32 mouse cellular contexts compared by ENCODE assay signal in the genomic region with DNA sequence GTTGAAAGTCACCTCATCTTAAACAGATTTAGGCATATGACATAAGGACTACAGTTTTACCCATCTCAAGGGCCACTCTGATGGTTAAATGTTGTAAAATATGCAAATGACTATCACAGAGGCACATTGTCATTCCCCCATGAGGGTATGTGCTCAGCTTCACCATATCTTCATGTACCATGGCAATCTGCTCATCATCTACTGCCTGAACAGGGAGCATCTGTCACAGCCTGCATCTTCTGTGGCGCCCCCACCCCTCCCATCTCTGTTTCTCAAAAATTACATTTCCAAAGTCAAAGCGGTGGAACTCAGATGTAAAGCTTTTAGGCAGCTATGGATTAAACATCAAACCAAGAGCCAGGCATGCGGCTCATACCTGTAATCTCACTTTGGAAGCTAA. TPM values are rescaled to one million over a fixed set of nuclear protein-coding genes. Genes with fewer than 3 reads are reported as not detected.
DNase-seq lines count a peak whose midpoint lies in the region; ATAC-seq and TF ChIP-seq lines count a peak whose summit lies in the region.
"Had no signal": no experiment of that assay in that cellular context is flagged by ENCODE, and none has a peak within 500 bp of the region (broad histone marks: within the 10 kb centered on the region; RNA-seq: fewer than 3 reads in every experiment).

No protein-coding gene starts in this region.

- no peaks in the 10 kb centered on the region for H3K9me3 ChIP-seq in forebrain, postnatal 0 days (ENCODE audit: low read length)
- no peaks in the 10 kb centered on the region for H3K9me3 ChIP-seq in forebrain, embryonic 10.5 days
- H3K9me3 ChIP-seq: embryonic facial prominence, embryonic 10.5 days; embryonic facial prominence, embryonic 13.5 days; G1E; heart, embryonic 10.5 days; heart, embryonic 13.5 days; hindbrain, embryonic 15.5 days had no signal

- no peaks in the 10 kb centered on the region for H3K4me1 ChIP-seq in forebrain, postnatal 0 days (ENCODE audit: insufficient read depth)
- no peaks in the 10 kb centered on the region for H3K4me1 ChIP-seq in forebrain, embryonic 10.5 days
- H3K4me1 ChIP-seq: embryonic facial prominence, embryonic 10.5 days; embryonic facial prominence, embryonic 13.5 days; heart, embryonic 10.5 days; heart, embryonic 13.5 days; hindbrain, embryonic 15.5 days had no signal

- no peaks in the 10 kb centered on the region for H3K27me3 ChIP-seq in forebrain, postnatal 0 days (ENCODE audit: insufficient read depth, low read length)
- no peaks in the 10 kb centered on the region for H3K27me3 ChIP-seq in forebrain, embryonic 10.5 days (ENCODE audit: poor library complexity, severe bottlenecking)
- H3K27me3 ChIP-seq: CH12.LX; embryonic facial prominence, embryonic 13.5 days; heart, embryonic 13.5 days; hindbrain, embryonic 15.5 days had no signal

- H3K36me3 ChIP-seq in forebrain, postnatal 0 days (ENCODE audit: insufficient read depth) = no peaks in the 10 kb centered on the region
- H3K36me3 ChIP-seq in forebrain, embryonic 10.5 days (replicated peaks) = no peaks in the 10 kb centered on the region
- H3K36me3 ChIP-seq: embryonic facial prominence, embryonic 10.5 days; embryonic facial prominence, embryonic 13.5 days; G1E; heart, embryonic 10.5 days; heart, embryonic 13.5 days; hindbrain, embryonic 15.5 days had no signal

- peak; percentile 87 for ATAC-seq in forebrain, postnatal 0 days
- ATAC-seq: forebrain, embryonic 14.5 days; Patski had no signal

- H3K9ac ChIP-seq in forebrain, postnatal 0 days = no peak overlapping the region
- H3K9ac ChIP-seq: embryonic facial prominence, embryonic 13.5 days; heart, embryonic 13.5 days; hindbrain, embryonic 15.5 days had no signal

- peak; percentile 45 for DNase-seq in forebrain, postnatal 0 days
- no peak for DNase-seq in forebrain, embryonic 10.5 days (ENCODE audit: extremely low spot score, low spot score)
- peak; percentile 26 for DNase-seq in brain, embryonic 18.5 days (ENCODE audit: low read depth, low spot score)
- peak; percentile 35 to 57 for DNase-seq in layer of hippocampus, adult 8-10 months (ENCODE audit: low spot score in 2 of 2)
- peak; percentile 29 to 41 for DNase-seq in layer of hippocampus, postnatal 36 days
- no peak for DNase-seq in gastrocnemius, postnatal 14 days
- DNase-seq in gastrocnemius, postnatal 36 days = no peak
- DNase-seq: adrenal gland, postnatal 10 days; adrenal gland, postnatal 36 days; B cell, adult 2 months; cerebellum, adult 11-12 months; cerebellum, adult 8-10 months; cerebellum, postnatal 10 days; cerebellum, postnatal 36 days; embryo, embryonic 11 days; gastrocnemius, postnatal 10 days; heart, adult 18-20 months; heart, postnatal 14 days; heart, postnatal 4 days had no signal

- H3K27ac ChIP-seq in forebrain, postnatal 0 days (ENCODE audit: low read depth, low read length) = no peak overlapping the region; the same call in 1 of the 2 replicates
- no peak overlapping the region for H3K27ac ChIP-seq in forebrain, embryonic 10.5 days
- H3K27ac ChIP-seq: embryonic facial prominence, embryonic 10.5 days; embryonic facial prominence, embryonic 13.5 days; heart, embryonic 10.5 days; heart, embryonic 13.5 days; hindbrain, embryonic 15.5 days had no signal

- 80% methylated on average over 3 of the region's 3 CpGs for WGBS in forebrain, postnatal 0 days
- WGBS in forebrain, embryonic 10.5 days = 88% methylated on average over 3 of the region's 3 CpGs

- intact Hi-C loops in gastrocnemius, postnatal 14 days (cut with DNase I; ENCODE audit: low total_unique reads) = no loop called here
- intact Hi-C loops in gastrocnemius, postnatal 36 days (cut with DNase I) = no loop called here

- H3K4me2 ChIP-seq in forebrain, postnatal 0 days (ENCODE audit: low read depth) = no peak overlapping the region
- H3K4me2 ChIP-seq: embryonic facial prominence, embryonic 13.5 days; heart, embryonic 13.5 days; hindbrain, embryonic 15.5 days had no signal

- TF ChIP-seq CTCF in forebrain, postnatal 0 days (IDR thresholded peaks at IDR 0.05; ENCODE audit: low read depth) = no peak

- no peak overlapping the region for H3K4me3 ChIP-seq in forebrain, postnatal 0 days (ENCODE audit: low read depth, low read length)
- H3K4me3 ChIP-seq in forebrain, embryonic 10.5 days = no peak overlapping the region
- H3K4me3 ChIP-seq: embryonic facial prominence, embryonic 10.5 days; embryonic facial prominence, embryonic 13.5 days; erythroblast, embryonic 14.5 days; heart, embryonic 10.5 days; heart, embryonic 13.5 days; hindbrain, embryonic 15.5 days had no signal

RNA-seq across cellular contexts. Expression of a gene that starts 48.6 kb away (rescaled TPM):
- 0.31 and 0.33 TPM in 2 replicates for total RNA-seq in forebrain, postnatal 0 days (2014; rRNA removed)
- 0.13 and 0.15 TPM in 2 replicates for polyA plus RNA-seq in forebrain, postnatal 0 days (2015; fragmentation: Nextera tagmentation; extraction: Ambion mirVana)
- not detected in 2 replicates for polyA plus RNA-seq in forebrain, embryonic 10.5 days (2016; fragmentation: Nextera tagmentation; extraction: Ambion mirVana)
- 10 to 100 TPM; 16.1 to 29.7 (median 19.4) TPM for total RNA-seq in layer of hippocampus, adult 8-10 months (2022)
- total RNA-seq in layer of hippocampus, postnatal 36 days (2021) = 10 to 100 TPM; 19.5 to 22.2 TPM
- under 1 TPM; 0.11 to 0.21 TPM for total RNA-seq in gastrocnemius, postnatal 14 days (2021)
- under 1 TPM; 0.32 to 0.33 TPM for total RNA-seq in gastrocnemius, postnatal 36 days (2021)
- total RNA-seq: adrenal gland, adult 18-20 months; adrenal gland, postnatal 10 days; adrenal gland, postnatal 36 days; G1E; heart, postnatal 4 days had no signal
- polyA plus RNA-seq: embryonic facial prominence, embryonic 10.5 days; embryonic facial prominence, embryonic 13.5 days; erythroblast, embryonic 14.5 days; forebrain, embryonic 14.5 days; G1E; heart, embryonic 10.5 days; heart, embryonic 13.5 days; hindbrain, embryonic 11.5 days; hindbrain, embryonic 15.5 days; intestine, embryonic 14.5 days; Patski had no signal

RNA-seq across cellular contexts. Expression of a gene that starts 51.9 kb away (rescaled TPM):
- 1.6 and 1.8 TPM in 2 replicates for total RNA-seq in forebrain, postnatal 0 days (2014; rRNA removed)
- polyA plus RNA-seq in forebrain, postnatal 0 days (2015; fragmentation: Nextera tagmentation; extraction: Ambion mirVana) = 0.55 and 0.57 TPM in 2 replicates
- polyA plus RNA-seq in forebrain, embryonic 10.5 days (2016; fragmentation: Nextera tagmentation; extraction: Ambion mirVana) = not detected in 2 replicates
- total RNA-seq in layer of hippocampus, adult 8-10 months (2022) = 10 to 100 TPM; 19.2 to 25.4 (median 21.7) TPM
- total RNA-seq in layer of hippocampus, postnatal 36 days (2021) = 10 to 100 TPM; 25.1 to 28.4 TPM
- 10 to 100 TPM; 19.5 to 20.8 TPM for total RNA-seq in gastrocnemius, postnatal 14 days (2021)
- 10 to 100 TPM; 18.5 to 21.0 TPM for total RNA-seq in gastrocnemius, postnatal 36 days (2021)
- total RNA-seq: CH12.LX had no signal
- polyA plus RNA-seq: embryonic facial prominence, embryonic 10.5 days; erythroblast, embryonic 14.5 days; G1E had no signal

Comparison
In these comparisons a context has a peak if more than half of its experiments do, and no peak if none do; other contexts are left out.
1. DNase-seq: peak in forebrain, postnatal 0 days (single experiment), brain, embryonic 18.5 days (single experiment), layer of hippocampus, adult 8-10 months (2 of 2) and layer of hippocampus, postnatal 36 days (2 of 2); none in forebrain, embryonic 10.5 days (single experiment), gastrocnemius, postnatal 14 days (single experiment) and gastrocnemius, postnatal 36 days (0 of 2).
2. RNA of a gene that starts 48.6 kb away (total RNA-seq): 19.5 to 22.2 TPM in layer of hippocampus, postnatal 36 days and 16.1 to 29.7 TPM in layer of hippocampus, adult 8-10 months; 0.31 to 0.33 TPM in forebrain, postnatal 0 days, 0.32 to 0.33 TPM in gastrocnemius, postnatal 36 days and 0.11 to 0.21 TPM in gastrocnemius, postnatal 14 days; every median in the first group is over 10 times any median in the second.